Mouse (Mus musculus) megakaryocyte, embryonic 14.5 days (primary cell): ENCODE results near the gene Gm42957. TPM values are rescaled to one million over a fixed set of nuclear protein-coding genes. Genes with fewer than 3 reads are reported as not detected.
A peak's percentile ranks its signal among the peaks of the same experiment; 100 is the strongest.
"Not testable (repeated sequence)": the region's sequence is repeated elsewhere in the genome, so short reads cannot be mapped to it uniquely, and the experiment has no call there.

Experiments used
- H3K27me3 ChIP-seq: replicated peaks from 2 replicates; pipeline ENCODE3; 2012; ENCODE audit warnings: inconsistent platforms
- H3K36me3 ChIP-seq: replicated peaks from 2 replicates; pipeline ENCODE3; 2012; ENCODE audit warnings: low read length, inconsistent platforms, mixed read lengths
- H3K4me1 ChIP-seq: 2 replicates; pipeline ENCODE4 v1.6.1; 2012; ENCODE audit warnings: inconsistent platforms
- H3K4me3 ChIP-seq: replicated peaks from 2 replicates; pipeline ENCODE3; 2012; ENCODE audit warnings: moderate library complexity, mild to moderate bottlenecking, inconsistent platforms
- H3K9me3 ChIP-seq: 2 replicates; pipeline ENCODE4 v1.6.1; 2012; ENCODE audit warnings: inconsistent platforms
- FLI1 ChIP-seq: IDR thresholded peaks from 2 replicates; pipeline ENCODE4 v1.6.1; 2012; ENCODE audit warnings: low read length, inconsistent platforms, mixed read lengths
- GATA1 ChIP-seq: IDR thresholded peaks from 3 replicates; pipeline ENCODE4 v1.6.1; 2012; ENCODE audit warnings: mixed read lengths, low read length, inconsistent platforms, borderline replicate concordance
- polyA plus RNA-seq: library from polyadenylated mRNA; stranded (reverse); fragments of >175 nt; gene quantifications from 2 replicates; pipeline ENCODE4 v1.2.3, GENCODE M21; 2012; ENCODE audit warnings: low replicate concordance; ENCODE audit not compliant: insufficient read depth

Gm42957 gene
- polyA plus RNA-seq, 1 experiment, result not detected

GRCm38 (mm10) chr3:96660901-96661300 lies 25.6 kb downstream of the Gm42957 start:
- no peak overlapping the region for H3K4me3 ChIP-seq
- no peaks in the 10 kb centered on the region for H3K9me3 ChIP-seq
- peaks cover 3% of the 10 kb centered on the region for H3K36me3 ChIP-seq
- H3K27me3 ChIP-seq, result peaks cover 6% of the 10 kb centered on the region
- TF ChIP-seq GATA1 (no peak), FLI1 (no peak)
- H3K4me1 ChIP-seq, result peaks cover 30% of the 10 kb centered on the region

GRCm38 (mm10) chr3:96662731-96663316 lies 27.6 kb downstream of the Gm42957 start:
- Histone ChIP-seq H3K27me3 (peaks cover 2% of the 10 kb centered on the region), H3K4me3 (no peak overlapping the region), H3K36me3 (no peaks in the 10 kb centered on the region), H3K9me3 (no peaks in the 10 kb centered on the region), H3K4me1 (peaks cover 30% of the 10 kb centered on the region)
- no peak for TF ChIP-seq FLI1
- no peak for TF ChIP-seq GATA1

GRCm38 (mm10) chr3:96663432-96664239 lies 28.4 kb downstream of the Gm42957 start:
- H3K4me3 ChIP-seq, result peak overlapping the region; percentile 74
- peaks cover 30% of the 10 kb centered on the region for H3K4me1 ChIP-seq
- no peaks in the 10 kb centered on the region for H3K36me3 ChIP-seq
- no peak for TF ChIP-seq FLI1
- no peak for TF ChIP-seq GATA1
- no peaks in the 10 kb centered on the region for H3K27me3 ChIP-seq
- H3K9me3 ChIP-seq, result no peaks in the 10 kb centered on the region

GRCm38 (mm10) chr3:96665732-96666363 lies 30.6 kb downstream of the Gm42957 start:
- not testable (repeated sequence) for H3K4me3 ChIP-seq

GRCm38 (mm10) chr3:96666916-96667315 lies 31.6 kb downstream of the Gm42957 start:
- TF ChIP-seq GATA1 (no peak), FLI1 (no peak)
- H3K36me3 ChIP-seq, result no peaks in the 10 kb centered on the region

More at GRCm38 (mm10) chr3:96665732-96666363, 30.6 kb downstream of the Gm42957 start:
- not testable (repeated sequence) for H3K9me3 ChIP-seq, H3K27me3 ChIP-seq, H3K36me3 ChIP-seq
- peaks cover 41% of the 10 kb centered on the region for H3K4me1 ChIP-seq

GRCm38 (mm10) chr3:96667316-96667715 lies 32.0 kb downstream of the Gm42957 start:
- Histone ChIP-seq H3K27me3 (no peaks in the 10 kb centered on the region), H3K36me3 (no peaks in the 10 kb centered on the region), H3K4me1 (peaks cover 45% of the 10 kb centered on the region), H3K9me3 (no peaks in the 10 kb centered on the region), H3K4me3 (no peak overlapping the region)
- TF ChIP-seq FLI1 (no peak), GATA1 (no peak)

More at GRCm38 (mm10) chr3:96666916-96667315, 31.6 kb downstream of the Gm42957 start:
- Histone ChIP-seq H3K4me3 (no peak overlapping the region), H3K27me3 (no peaks in the 10 kb centered on the region), H3K4me1 (peaks cover 41% of the 10 kb centered on the region), H3K9me3 (no peaks in the 10 kb centered on the region)

GRCm38 (mm10) chr3:96668424-96669067 lies 33.3 kb downstream of the Gm42957 start:
- TF ChIP-seq GATA1 (no peak), FLI1 (no peak)
- peaks cover 3% of the 10 kb centered on the region for H3K36me3 ChIP-seq

GRCm38 (mm10) chr3:96669727-96670468 lies 34.6 kb downstream of the Gm42957 start, which contains the start of gene Ankrd35:
TSS of gene Ankrd35 (plus strand) at chr3:96670131.
- Histone ChIP-seq H3K4me1 (peaks cover 54% of the 10 kb centered on the region), H3K36me3 (peaks cover 11% of the 10 kb centered on the region), H3K27me3 (no peaks in the 10 kb centered on the region), H3K4me3 (peak within 1 kb of the TSS; percentile 94), H3K9me3 (no peaks in the 10 kb centered on the region)
- TF ChIP-seq GATA1, result no peak
- no peak for TF ChIP-seq FLI1

More at GRCm38 (mm10) chr3:96668424-96669067, 33.3 kb downstream of the Gm42957 start:
- peaks cover 51% of the 10 kb centered on the region for H3K4me1 ChIP-seq
- H3K4me3 ChIP-seq, result no peak overlapping the region
- H3K9me3 ChIP-seq, result no peaks in the 10 kb centered on the region
- H3K27me3 ChIP-seq, result no peaks in the 10 kb centered on the region

- no peak for TF ChIP-seq GATA1
- TF ChIP-seq FLI1, result no peak
- H3K36me3 ChIP-seq, result peaks cover 11% of the 10 kb centered on the region
- no peaks in the 10 kb centered on the region for H3K27me3 ChIP-seq
- H3K4me3 ChIP-seq, result peak overlapping the region; percentile 94
- H3K9me3 ChIP-seq, result no peaks in the 10 kb centered on the region
- H3K4me1 ChIP-seq, result peaks cover 66% of the 10 kb centered on the region
These were observed 36.2 kb downstream of the Gm42957 start for GRCm38 (mm10) chr3:96671519-96671918.
